Mouse (Mus musculus) stomach, postnatal 0 days (tissue): ENCODE measurements around the gene Stk4.

Experiments used
- CTCF ChIP-seq: IDR thresholded peaks from 2 replicates; pipeline ENCODE4 v1.5.1; 2016; ENCODE audit warnings: antibody characterized with exemption, low read depth, mild to moderate bottlenecking, moderate library complexity
- EP300 ChIP-seq: optimal IDR thresholded peaks from 2 replicates; pipeline ENCODE3; 2016; ENCODE audit warnings: antibody characterized with exemption

GRCm38 (mm10) chr2:164106287-164107035 is 36.3 kb downstream of the Stk4 start:
- TF ChIP-seq EP300, result no peak
- no peak for TF ChIP-seq CTCF
